Mouse (Mus musculus) heart, postnatal 0 days (tissue): Measurements from ENCODE around the gene Ptgs1. TPM values are rescaled to one million over a fixed set of nuclear protein-coding genes. Genes with fewer than 3 reads are reported as not detected.

Experiments used
- ATAC-seq: fragments of 200-750 bp; cut with Nextera tagmentation; 2 replicates; pipeline ENCODE4 v1.8.0; 2017; ENCODE audit warnings: low read depth, moderate number of reproducible peaks, moderate library complexity; ENCODE audit not compliant: insufficient read depth
- DNase-seq: peaks from one replicate; pipeline ENCODE4 v3.0.0-alpha.2; 2016; ENCODE audit warnings: low spot score
- H3K27ac ChIP-seq: fragments of 300-500 bp; sonication (generic); 2 replicates; pipeline ENCODE4 v1.5.1; 2014; ENCODE audit warnings: low read depth, mild to moderate bottlenecking
- H3K27me3 ChIP-seq: fragments of 300-500 bp; sonication (generic); 2 replicates; pipeline ENCODE4 v1.6.1; 2014; ENCODE audit warnings: low read length, mixed read lengths; ENCODE audit not compliant: control insufficient read depth, insufficient read depth
- H3K36me3 ChIP-seq: fragments of 300-500 bp; sonication (generic); replicated peaks from 2 replicates; pipeline ENCODE4 v1.6.1; 2014; ENCODE audit warnings: low read length, mixed read lengths; ENCODE audit not compliant: control insufficient read depth, insufficient read depth
- H3K4me1 ChIP-seq: fragments of 300-500 bp; sonication (generic); 2 replicates; pipeline ENCODE4 v1.6.1; 2014; ENCODE audit warnings: antibody characterized with exemption; ENCODE audit not compliant: control insufficient read depth, insufficient read depth
- H3K4me2 ChIP-seq: fragments of 300-500 bp; sonication (generic); 2 replicates; pipeline ENCODE4 v1.6.1; 2014; ENCODE audit warnings: low read depth, mild to moderate bottlenecking, low read length, moderate library complexity
- H3K4me3 ChIP-seq: fragments of 300-500 bp; sonication (generic); 2 replicates; pipeline ENCODE4 v1.5.1; 2014; ENCODE audit warnings: low read depth, low read length
- H3K9ac ChIP-seq: fragments of 300-500 bp; sonication (generic); replicated peaks from 2 replicates; pipeline ENCODE4 v1.6.1; 2014; ENCODE audit warnings: low read depth, low read length, mixed read lengths
- H3K9me3 ChIP-seq: fragments of 300-500 bp; sonication (generic); replicated peaks from 2 replicates; pipeline ENCODE4 v1.6.1; 2016; ENCODE audit warnings: low read length; ENCODE audit not compliant: control insufficient read depth
- CTCF ChIP-seq: IDR thresholded peaks from 2 replicates; pipeline ENCODE4 v1.5.1; 2016; ENCODE audit warnings: antibody characterized with exemption, control low read depth, low read depth
- EP300 ChIP-seq: IDR thresholded peaks from 2 replicates; pipeline ENCODE4 v1.6.1; 2016; ENCODE audit warnings: antibody characterized with exemption, low read depth
- WGBS: fragments of 180-500 bp; shearing (Covaris S2); extraction: QIAGEN DNeasy Blood & Tissue Kit; methylation state at CpG from one replicate; pipeline ENCODE4 v1.1.7; 2014; 5-methylcytosine and 5-hydroxymethylcytosine counted together
- polyA plus RNA-seq: library from polyadenylated mRNA; unstranded; fragments of >200 nt; fragmentation: Nextera tagmentation; extraction: Ambion mirVana; gene quantifications from 2 replicates; pipeline ENCODE4 v1.2.1, GENCODE M21; 2015
- total RNA-seq: library from RNA; depleted of rRNA; stranded (reverse); fragments of >200 nt; gene quantifications from 2 replicates; pipeline ENCODE4 v1.2.3, GENCODE M21; 2014; ENCODE audit warnings: low replicate concordance

Ptgs1 gene
- total and polyA plus RNA-seq, 2 experiments from 2014 or later, result 21.6 to 49.7 TPM

- no peak overlapping the region for H3K4me2 ChIP-seq
Measured at GRCm38 (mm10) chr2:36191098-36191941, 38.9 kb upstream of the Ptgs1 start.

GRCm38 (mm10) chr2:36197021-36197420, 33.2 kb upstream of the Ptgs1 start:
- TF ChIP-seq EP300, result no peak
- no peak for TF ChIP-seq CTCF
- Histone ChIP-seq H3K9me3 (no peaks in the 10 kb centered on the region), H3K4me1 (peaks cover 29% of the 10 kb centered on the region), H3K27ac (no peak overlapping the region), H3K9ac (no peak overlapping the region), H3K4me2 (no peak overlapping the region), H3K36me3 (no peaks in the 10 kb centered on the region), H3K27me3 (0 out of 2 replicates have a peak, but pooled peaks cover 10% of the 10 kb centered on the region), H3K4me3 (no peak overlapping the region)
- WGBS, result 48% methylated on average over 3 of the region's 3 CpGs
- no peak for DNase-seq
- ATAC-seq, result no peak

More at GRCm38 (mm10) chr2:36191098-36191941, 38.9 kb upstream of the Ptgs1 start:
- H3K4me3 ChIP-seq, result no peak overlapping the region
- TF ChIP-seq EP300 (no peak), CTCF (no peak)
- H3K9ac ChIP-seq, result no peak overlapping the region
- H3K27ac ChIP-seq, result no peak overlapping the region
- peaks cover under 1% of the 10 kb centered on the region; the same call in 1 of the 2 replicates for H3K4me1 ChIP-seq
- no peaks in the 10 kb centered on the region for H3K36me3 ChIP-seq
- no peak for DNase-seq
- no peaks in the 10 kb centered on the region for H3K9me3 ChIP-seq
- 65% methylated on average over 12 of the region's 12 CpGs for WGBS
- H3K27me3 ChIP-seq, result no peaks in the 10 kb centered on the region
- ATAC-seq, result no peak

- Histone ChIP-seq H3K4me3 (0 out of 2 replicates have a peak overlapping the region, but pooled peaks have one; percentile 1), H3K4me1 (peaks cover 39% of the 10 kb centered on the region), H3K27me3 (peaks cover 16% of the 10 kb centered on the region; the same call in 1 of the 2 replicates), H3K9ac (peak overlapping the region; percentile 21; the same call in 1 of the 2 replicates), H3K36me3 (no peaks in the 10 kb centered on the region), H3K4me2 (peak overlapping the region; percentile 50), H3K27ac (peak overlapping the region; percentile 52), H3K9me3 (no peaks in the 10 kb centered on the region)
- no peak for TF ChIP-seq CTCF
- peak; percentile 72 for TF ChIP-seq EP300
- ATAC-seq (peak; percentile 87), DNase-seq (peak; percentile 75)
- 9% methylated on average over 20 of the region's 20 CpGs for WGBS
Measured at GRCm38 (mm10) chr2:36197919-36198881, 32.0 kb upstream of the Ptgs1 start.

GRCm38 (mm10) chr2:36198882-36199262, 31.4 kb upstream of the Ptgs1 start:
- H3K36me3 ChIP-seq, result no peaks in the 10 kb centered on the region
- H3K4me1 ChIP-seq, result peaks cover 44% of the 10 kb centered on the region
- peaks cover 16% of the 10 kb centered on the region; the same call in 1 of the 2 replicates for H3K27me3 ChIP-seq
- peak overlapping the region; percentile 21; the same call in 1 of the 2 replicates for H3K9ac ChIP-seq
- TF ChIP-seq CTCF (no peak), EP300 (no peak)
- WGBS, result 29% methylated on average over 3 of the region's 3 CpGs
- H3K4me3 ChIP-seq, result 0 out of 2 replicates have a peak overlapping the region, but pooled peaks have one; percentile 1
- H3K9me3 ChIP-seq, result no peaks in the 10 kb centered on the region
- DNase-seq (no peak), ATAC-seq (no peak)
- peak overlapping the region; percentile 50 for H3K4me2 ChIP-seq
- H3K27ac ChIP-seq, result peak overlapping the region; percentile 52

- WGBS, result 69% methylated on average over 2 of the region's 2 CpGs
- no peak overlapping the region for H3K27ac ChIP-seq
- H3K9ac ChIP-seq, result no peak overlapping the region
- peaks cover 44% of the 10 kb centered on the region for H3K4me1 ChIP-seq
- H3K4me2 ChIP-seq, result no peak overlapping the region
- ATAC-seq (no peak), DNase-seq (no peak)
- H3K9me3 ChIP-seq, result no peaks in the 10 kb centered on the region
- H3K36me3 ChIP-seq, result no peaks in the 10 kb centered on the region
- TF ChIP-seq EP300 (no peak), CTCF (no peak)
- peaks cover 24% of the 10 kb centered on the region; the same call in 1 of the 2 replicates for H3K27me3 ChIP-seq
- no peak overlapping the region for H3K4me3 ChIP-seq
Measured at GRCm38 (mm10) chr2:36200813-36201212, 29.4 kb upstream of the Ptgs1 start.
